In genomic region chr5:6716179-6716578, GRCm38 (mm10) we compare ENCODE assay signal across 17 mouse cellular contexts.
A peak's percentile ranks its signal among the peaks of the same experiment; 100 is the strongest.
DNase-seq lines count a peak whose midpoint lies in the region; ATAC-seq lines count a peak whose summit lies in the region.
"Had no signal": no experiment of that assay in that cellular context is flagged by ENCODE, and none has a peak within 500 bp of the region (broad histone marks: within the 10 kb centered on the region; RNA-seq: fewer than 3 reads in every experiment).

No protein-coding gene starts in this region.

- 79% methylated on average over 1 of the region's 1 CpGs for WGBS in forebrain, embryonic 11.5 days
- 76% methylated on average over 1 of the region's 1 CpGs for WGBS in forebrain, embryonic 15.5 days
- WGBS in heart, embryonic 13.5 days = 54% methylated on average over 1 of the region's 1 CpGs
- 51% methylated on average over 1 of the region's 1 CpGs for WGBS in liver, embryonic 11.5 days
- WGBS in liver, embryonic 15.5 days (ENCODE audit: insufficient replicate concordance) = 35% methylated on average over 1 of the region's 1 CpGs

- H3K9me3 ChIP-seq in forebrain, embryonic 11.5 days (ENCODE audit: control insufficient read depth, low read length) = no peaks in the 10 kb centered on the region
- H3K9me3 ChIP-seq in forebrain, embryonic 15.5 days = no peaks in the 10 kb centered on the region
- no peaks in the 10 kb centered on the region; the same call in 1 of the 2 replicates for H3K9me3 ChIP-seq in heart, embryonic 13.5 days
- no peaks in the 10 kb centered on the region for H3K9me3 ChIP-seq in liver, embryonic 11.5 days (ENCODE audit: control insufficient read depth, low read length)
- H3K9me3 ChIP-seq in liver, embryonic 15.5 days (replicated peaks) = no peaks in the 10 kb centered on the region; the same call in 1 of the 2 replicates
- H3K9me3 ChIP-seq: embryonic facial prominence, embryonic 10.5 days; hindbrain, embryonic 13.5 days had no signal

- H3K4me3 ChIP-seq in forebrain, embryonic 11.5 days (ENCODE audit: low read depth, low read length) = no peak overlapping the region
- no peak overlapping the region for H3K4me3 ChIP-seq in forebrain, embryonic 15.5 days
- no peak overlapping the region for H3K4me3 ChIP-seq in heart, embryonic 13.5 days
- H3K4me3 ChIP-seq in liver, embryonic 11.5 days (ENCODE audit: low read depth, low read length) = no peak overlapping the region
- no peak overlapping the region for H3K4me3 ChIP-seq in liver, embryonic 15.5 days (replicated peaks)
- H3K4me3 ChIP-seq: embryonic facial prominence, embryonic 10.5 days; hindbrain, embryonic 13.5 days had no signal

- no peak overlapping the region for H3K4me2 ChIP-seq in forebrain, embryonic 11.5 days (ENCODE audit: low read depth, low read length, severe bottlenecking)
- H3K4me2 ChIP-seq in forebrain, embryonic 15.5 days (replicated peaks) = no peak overlapping the region
- no peak overlapping the region for H3K4me2 ChIP-seq in heart, embryonic 13.5 days
- no peak overlapping the region for H3K4me2 ChIP-seq in liver, embryonic 11.5 days
- H3K4me2 ChIP-seq in liver, embryonic 15.5 days = no peak overlapping the region
- H3K4me2 ChIP-seq: hindbrain, embryonic 13.5 days had no signal

- intact Hi-C loops in left cerebral cortex, postnatal 10 days (cut with DNase I) = no loop called here

- no peaks in the 10 kb centered on the region for H3K27me3 ChIP-seq in forebrain, embryonic 11.5 days (ENCODE audit: control insufficient read depth, insufficient read depth, low read length)
- no peaks in the 10 kb centered on the region for H3K27me3 ChIP-seq in forebrain, embryonic 15.5 days
- no peaks in the 10 kb centered on the region for H3K27me3 ChIP-seq in heart, embryonic 13.5 days (replicated peaks)
- H3K27me3 ChIP-seq in liver, embryonic 11.5 days (replicated peaks; ENCODE audit: control insufficient read depth, insufficient read depth, low read length) = no peaks in the 10 kb centered on the region
- H3K27me3 ChIP-seq in liver, embryonic 15.5 days = no peaks in the 10 kb centered on the region
- H3K27me3 ChIP-seq: hindbrain, embryonic 13.5 days had no signal

- DNase-seq in forebrain, embryonic 11.5 days (ENCODE audit: low spot score) = no peak
- no peak for DNase-seq in heart, adult 8-10 months (ENCODE audit: low spot score)
- DNase-seq in liver, embryonic 11.5 days (ENCODE audit: low spot score) = no peak
- DNase-seq in frontal cortex, postnatal 25 days (ENCODE audit: low spot score in 2 of 2) = no peak
- no peak for DNase-seq in left cerebral cortex, postnatal 10 days (ENCODE audit: extremely low spot score in 1 of 2, low spot score in 2 of 2)
- DNase-seq: adrenal gland, postnatal 10 days; cerebellum, adult 11-12 months; cerebellum, adult 9-10 months; cerebellum, postnatal 25 days; gastrocnemius, postnatal 14 days had no signal

- peak; percentile 51; the same call in 1 of the 2 replicates for ATAC-seq in forebrain, embryonic 11.5 days (replicated peaks; ENCODE audit: low FRiP score)
- no peak for ATAC-seq in forebrain, embryonic 15.5 days (replicated peaks)
- ATAC-seq in heart, embryonic 13.5 days (ENCODE audit: extremely low read depth, insufficient number of reproducible peaks, low FRiP score, low TSS enrichment) = 0 out of 2 replicates have a peak, but pooled peaks have one; percentile 51
- peak; percentile 98 for ATAC-seq in liver, embryonic 11.5 days (replicated peaks; ENCODE audit: low FRiP score)
- peak; percentile 51 for ATAC-seq in liver, embryonic 15.5 days (ENCODE audit: insufficient read depth)
- ATAC-seq: forebrain, embryonic 16.5 days; hindbrain, postnatal 0 days had no signal

- H3K36me3 ChIP-seq in forebrain, embryonic 11.5 days (ENCODE audit: control insufficient read depth, insufficient read depth, low read length) = no peaks in the 10 kb centered on the region
- no peaks in the 10 kb centered on the region for H3K36me3 ChIP-seq in forebrain, embryonic 15.5 days
- H3K36me3 ChIP-seq in heart, embryonic 13.5 days = no peaks in the 10 kb centered on the region
- no peaks in the 10 kb centered on the region for H3K36me3 ChIP-seq in liver, embryonic 11.5 days (ENCODE audit: control insufficient read depth, insufficient read depth, low read length)
- H3K36me3 ChIP-seq in liver, embryonic 15.5 days (replicated peaks) = no peaks in the 10 kb centered on the region
- H3K36me3 ChIP-seq: embryonic facial prominence, embryonic 10.5 days; hindbrain, embryonic 13.5 days had no signal

- H3K4me1 ChIP-seq in forebrain, embryonic 11.5 days (replicated peaks; ENCODE audit: control insufficient read depth, insufficient read depth, low read length) = no peaks in the 10 kb centered on the region
- H3K4me1 ChIP-seq in forebrain, embryonic 15.5 days = no peaks in the 10 kb centered on the region
- H3K4me1 ChIP-seq in heart, embryonic 13.5 days = 0 out of 2 replicates have a peak, but pooled peaks cover 3% of the 10 kb centered on the region
- no peaks in the 10 kb centered on the region for H3K4me1 ChIP-seq in liver, embryonic 11.5 days (replicated peaks; ENCODE audit: control insufficient read depth, insufficient read depth, low read length)
- H3K4me1 ChIP-seq in liver, embryonic 15.5 days (replicated peaks) = no peaks in the 10 kb centered on the region
- H3K4me1 ChIP-seq: embryonic facial prominence, embryonic 10.5 days; hindbrain, embryonic 13.5 days had no signal

- H3K27ac ChIP-seq in forebrain, embryonic 11.5 days (ENCODE audit: low read depth, low read length) = no peak overlapping the region
- no peak overlapping the region for H3K27ac ChIP-seq in forebrain, embryonic 15.5 days (replicated peaks)
- no peak overlapping the region for H3K27ac ChIP-seq in heart, embryonic 13.5 days (replicated peaks)
- H3K27ac ChIP-seq in liver, embryonic 11.5 days (ENCODE audit: low read depth, low read length) = no peak overlapping the region
- H3K27ac ChIP-seq in liver, embryonic 15.5 days (replicated peaks) = no peak overlapping the region
- H3K27ac ChIP-seq: embryonic facial prominence, embryonic 10.5 days; hindbrain, embryonic 13.5 days; hindbrain, postnatal 0 days had no signal

- no peak overlapping the region for H3K9ac ChIP-seq in forebrain, embryonic 11.5 days (ENCODE audit: low read length)
- H3K9ac ChIP-seq in forebrain, embryonic 15.5 days (replicated peaks) = no peak overlapping the region
- no peak overlapping the region for H3K9ac ChIP-seq in heart, embryonic 13.5 days
- no peak overlapping the region for H3K9ac ChIP-seq in liver, embryonic 11.5 days (ENCODE audit: low read depth, low read length)
- H3K9ac ChIP-seq in liver, embryonic 15.5 days = no peak overlapping the region
- H3K9ac ChIP-seq: hindbrain, embryonic 13.5 days had no signal
